Mouse (Mus musculus) kidney, adult 11 months (tissue): ENCODE results near the gene Krr1.

ENCODE experiments used
- DNase-seq: peaks from one replicate; pipeline ENCODE4 v3.0.0; 2022

Krr1 gene

GRCm38 (mm10) chr10:111972542-111973361, at the start of gene Krr1:
Gene Krr1 (plus strand): TSS chr10:111972664.
- DNase-seq: peak; percentile 90

DNA sequence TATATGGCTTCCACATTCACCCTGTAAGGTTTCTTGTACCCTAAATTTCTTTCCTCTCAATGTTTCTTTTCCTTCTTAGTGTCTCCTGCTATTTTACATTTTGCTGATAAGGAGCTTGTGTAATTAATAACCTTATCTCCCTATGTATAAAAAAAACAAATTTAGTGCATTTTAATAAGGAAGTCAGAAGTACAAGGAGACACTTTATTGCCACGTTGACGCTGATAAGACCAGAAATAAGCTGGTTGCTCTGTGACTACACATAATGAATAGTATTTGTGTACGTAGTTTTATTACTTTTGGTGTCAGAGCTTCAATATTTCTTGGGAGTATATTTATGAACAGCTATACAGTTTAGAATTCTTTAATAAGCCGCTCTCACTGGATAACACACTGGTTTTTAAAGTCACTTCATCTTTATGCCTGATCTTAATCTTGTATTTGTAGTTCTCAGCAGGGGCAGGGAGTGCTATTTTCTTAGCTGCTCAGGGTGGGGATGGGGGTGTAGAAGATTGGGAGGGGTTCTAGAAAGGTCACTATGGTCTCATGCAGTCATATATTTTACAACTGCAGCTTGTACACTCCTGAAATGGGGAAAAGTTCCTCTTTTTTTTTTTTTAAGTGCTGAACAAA, 48.8 kb upstream of the Krr1 start:
- DNase-seq: no peak

GRCm38 (mm10) chr10:111924141-111924540, 48.3 kb upstream of the Krr1 start:
- no peak for DNase-seq

DNA sequence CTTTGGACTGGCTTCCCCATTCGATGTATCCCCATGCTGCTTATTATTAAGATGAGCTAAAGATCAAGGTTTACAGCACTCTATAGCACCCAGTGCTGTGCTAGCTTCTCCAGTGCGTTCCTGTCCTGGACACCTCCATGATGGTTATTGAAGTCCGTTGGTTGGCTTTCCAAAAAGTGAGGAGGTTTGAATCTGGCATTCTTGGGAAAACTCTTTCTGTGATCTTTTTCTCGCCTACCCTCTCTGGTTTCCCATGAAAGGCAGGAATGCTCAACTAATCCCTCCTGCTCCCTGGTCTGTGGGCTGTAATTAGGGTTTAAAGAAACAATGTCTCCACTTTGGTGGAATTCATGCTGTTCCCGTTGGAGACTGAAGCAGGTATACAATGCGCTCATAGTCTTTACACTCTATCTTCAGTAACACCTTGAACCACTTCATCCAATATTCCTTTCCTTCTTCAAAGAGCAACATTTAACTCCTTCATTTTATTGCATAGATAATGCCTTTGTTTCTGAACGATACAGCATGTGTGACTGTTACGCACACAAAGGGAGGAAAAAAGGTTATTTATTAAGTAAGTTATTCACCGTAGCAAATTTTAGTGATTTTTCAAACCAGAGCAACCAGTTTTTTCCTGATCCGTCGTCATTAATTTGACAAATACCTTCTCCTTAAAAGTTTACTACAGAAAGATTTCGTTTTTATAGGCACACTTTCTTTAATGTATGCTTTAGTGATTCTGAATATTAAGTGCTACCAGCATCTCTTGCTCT, 47.6 kb upstream of the Krr1 start:
- DNase-seq: no peak

DNA sequence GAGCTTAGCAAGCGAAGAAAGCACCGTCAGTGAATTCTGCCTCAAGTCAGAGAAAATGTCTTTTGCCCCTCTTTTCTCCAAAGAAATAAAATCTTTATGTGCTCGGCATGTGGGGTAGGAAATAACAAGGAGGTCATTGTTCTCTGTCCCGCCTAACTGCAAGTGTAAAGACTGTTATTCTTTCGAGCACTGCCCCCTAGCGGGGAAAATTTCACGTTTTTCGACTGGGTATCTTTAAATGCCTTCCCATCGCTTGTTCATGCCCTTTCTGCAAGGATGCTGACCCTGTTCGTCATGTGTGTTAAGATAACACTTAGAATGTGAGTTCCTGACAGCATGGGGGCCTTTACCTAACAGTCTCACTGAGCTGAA, 47.0 kb upstream of the Krr1 start:
- DNase-seq: peak; percentile 65

DNA sequence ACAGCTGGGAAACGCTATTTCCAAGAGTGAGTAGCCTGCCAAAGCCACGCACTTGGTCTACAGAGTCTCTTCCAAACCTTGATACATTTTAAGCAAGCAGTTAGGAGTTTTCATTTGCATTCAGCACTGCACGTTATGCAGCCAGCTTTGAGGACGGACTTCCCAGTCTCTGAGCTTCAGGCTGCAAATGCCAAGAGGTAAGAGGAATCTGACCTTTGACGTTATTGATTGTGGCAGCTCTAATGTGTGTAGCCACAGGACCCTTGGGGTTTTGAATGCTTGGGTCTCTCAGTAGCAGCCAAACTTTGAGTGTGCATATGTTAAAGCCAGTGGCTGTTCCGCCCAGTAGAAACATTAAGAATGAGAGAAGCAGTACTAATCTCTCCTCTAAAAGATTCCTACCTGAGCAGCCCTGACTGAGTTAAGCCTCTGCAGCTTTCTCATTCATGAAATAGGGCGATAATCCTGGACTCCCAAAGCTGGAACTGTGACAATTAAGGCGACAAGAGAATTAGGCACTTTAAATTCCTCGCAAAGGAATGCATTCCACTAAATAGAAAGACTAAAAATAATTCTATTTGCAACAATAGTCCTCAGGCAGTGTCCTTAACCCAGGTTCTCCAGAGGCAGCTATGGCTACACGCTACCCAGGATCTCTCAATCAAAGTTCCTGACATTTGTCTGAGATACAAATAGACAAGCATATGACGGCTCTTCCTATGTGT, 39.7 kb upstream of the Krr1 start:
- DNase-seq: no peak

GRCm38 (mm10) chr10:111935207-111935606, 37.3 kb upstream of the Krr1 start:
- DNase-seq: peak; percentile 21

DNA sequence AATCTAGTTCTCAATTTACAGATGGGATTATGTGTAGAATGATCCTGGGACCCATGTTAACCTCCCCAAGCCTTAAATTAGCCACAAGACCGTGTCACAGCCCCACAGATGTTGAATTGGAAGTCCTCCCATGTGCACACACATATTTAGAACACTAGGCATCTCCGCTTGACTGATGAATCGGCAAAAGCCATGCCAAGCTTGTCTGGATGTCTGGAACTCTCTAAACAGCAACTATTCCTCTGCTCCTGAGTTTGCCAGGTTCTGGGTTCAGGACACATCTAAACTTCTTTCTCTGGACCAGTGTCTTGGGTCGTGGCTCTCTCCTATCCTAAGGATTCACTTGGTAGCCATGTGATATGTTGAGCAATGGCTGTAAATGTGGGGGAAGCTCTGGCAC, 36.4 kb upstream of the Krr1 start:
- no peak for DNase-seq

GRCm38 (mm10) chr10:111936491-111937145, 35.8 kb upstream of the Krr1 start:
- DNase-seq: peak; percentile 34

GRCm38 (mm10) chr10:111937146-111937534, 35.3 kb upstream of the Krr1 start:
- DNase-seq: no peak

DNA sequence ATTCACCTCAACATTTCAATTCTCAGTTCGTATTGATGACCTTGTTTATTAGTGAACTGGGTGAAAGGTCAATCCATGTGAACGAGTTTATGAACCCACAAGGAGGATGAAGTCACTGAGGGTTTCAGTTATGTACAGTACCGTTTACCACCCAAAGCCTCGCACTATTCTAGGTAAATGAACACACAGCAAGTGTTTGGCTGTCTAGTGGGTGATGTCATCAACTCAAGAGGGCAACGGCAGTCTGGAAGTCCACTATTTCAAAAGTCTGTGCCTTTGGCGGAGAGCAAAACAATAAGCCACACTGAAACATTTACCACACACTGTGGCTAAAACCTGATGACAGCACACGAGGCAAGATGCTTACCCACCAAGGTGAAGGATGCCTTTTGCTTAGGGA, 29.4 kb upstream of the Krr1 start:
- no peak for DNase-seq

GRCm38 (mm10) chr10:111945563-111945962, 26.9 kb upstream of the Krr1 start:
- DNase-seq: no peak

- DNase-seq: no peak
Observed at GRCm38 (mm10) chr10:111948041-111948440, 24.4 kb upstream of the Krr1 start.

DNA sequence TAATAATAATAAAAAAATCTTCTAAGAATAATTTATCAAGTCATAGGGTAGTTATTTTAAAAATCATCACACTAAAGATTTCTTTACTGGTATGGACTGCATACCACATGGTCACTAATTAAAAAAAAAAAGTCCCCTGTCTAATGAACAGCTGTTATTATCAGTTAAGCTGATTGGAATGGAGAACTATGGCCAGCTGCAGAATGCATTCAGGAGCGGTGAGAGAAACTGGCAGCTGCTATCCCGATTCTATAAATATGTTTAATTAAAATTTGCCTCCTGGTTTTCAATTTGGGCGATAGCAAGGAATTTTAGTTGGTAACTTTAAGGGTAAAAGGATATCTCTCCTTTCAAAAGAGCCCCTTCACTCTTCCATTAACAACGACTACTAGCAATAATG, 23.5 kb upstream of the Krr1 start:
- no peak for DNase-seq

DNA sequence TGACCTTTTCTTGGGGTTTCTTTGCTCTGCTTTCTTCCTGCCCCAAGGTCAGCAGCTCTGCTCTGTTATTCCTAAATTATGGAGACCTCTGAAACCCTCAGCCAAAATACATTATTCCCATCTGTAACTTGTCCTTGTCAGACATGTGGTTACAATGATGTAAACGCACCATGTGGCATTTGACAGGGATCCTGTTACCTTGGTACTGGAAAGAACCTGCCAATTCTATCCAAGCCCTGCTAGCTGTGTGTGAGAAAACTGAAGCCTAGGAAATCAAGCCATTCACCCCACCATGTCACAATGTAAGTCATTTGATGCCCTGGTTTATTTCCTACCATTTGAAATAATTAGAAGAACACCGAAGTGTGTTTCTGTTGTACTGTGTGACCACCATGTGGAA, 16.6 kb upstream of the Krr1 start:
- DNase-seq: no peak

GRCm38 (mm10) chr10:111957271-111958045, 15.0 kb upstream of the Krr1 start:
- peak; percentile 40 for DNase-seq

DNA sequence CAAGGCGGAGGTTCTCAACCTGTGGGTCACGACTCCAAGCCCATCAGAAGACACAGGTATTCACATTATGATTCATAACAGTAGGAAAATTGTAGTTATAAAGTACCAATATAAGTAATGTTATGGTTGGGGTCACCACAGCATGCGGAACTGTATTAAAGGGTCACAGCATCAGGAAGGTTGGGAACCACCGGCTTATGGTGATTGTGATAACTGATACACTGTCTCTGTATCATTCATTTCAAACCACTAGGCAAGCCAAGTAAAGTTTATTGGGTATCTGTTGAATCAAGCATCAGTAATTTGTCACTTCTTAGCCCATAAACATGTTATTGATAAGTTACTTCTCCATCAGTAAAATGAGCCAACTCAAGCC, 14.4 kb upstream of the Krr1 start:
- DNase-seq: no peak

DNA sequence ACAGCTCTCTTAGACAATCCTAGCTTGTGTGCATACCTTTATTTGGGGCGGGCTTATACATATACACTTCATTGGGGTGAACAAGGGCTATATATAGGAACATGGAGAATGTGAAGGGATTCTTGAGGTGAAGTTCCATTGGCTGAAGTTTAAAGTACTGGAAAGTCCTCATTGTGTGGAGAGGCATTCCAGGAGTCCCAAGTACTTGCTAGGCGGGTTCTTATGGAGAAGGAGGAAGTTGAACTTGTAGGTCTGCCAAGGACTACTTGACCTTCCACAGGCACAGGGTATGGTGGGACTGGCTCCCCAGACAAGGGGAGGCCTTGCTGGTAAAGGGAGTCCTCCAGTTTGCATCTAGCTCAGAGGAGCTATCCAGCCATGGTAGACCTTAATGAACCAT, 13.1 kb upstream of the Krr1 start:
- DNase-seq: no peak

GRCm38 (mm10) chr10:111960459-111960858, 12.0 kb upstream of the Krr1 start:
- DNase-seq: no peak

DNA sequence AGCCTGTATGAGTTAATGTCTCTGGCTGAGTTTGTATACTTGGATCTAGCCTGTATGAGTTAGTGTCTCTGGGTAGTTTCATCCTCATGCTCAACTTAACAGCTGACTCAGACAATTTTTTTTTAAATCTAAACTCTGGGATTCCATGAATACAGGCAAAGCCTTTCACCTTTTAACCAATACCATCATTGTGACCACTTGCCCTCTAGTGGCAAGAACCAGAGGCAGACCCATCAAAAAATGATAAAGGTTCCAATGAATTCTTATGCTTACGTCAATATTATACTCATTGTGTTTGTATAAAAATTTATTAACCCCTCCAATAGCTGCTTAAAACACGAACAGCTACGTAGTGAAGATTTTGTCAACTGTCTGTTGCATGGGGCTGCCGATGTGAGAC, 6.1 kb upstream of the Krr1 start:
- no peak for DNase-seq

GRCm38 (mm10) chr10:111971929-111972328, 535 bp upstream of the Krr1 start:
- no peak for DNase-seq

DNA sequence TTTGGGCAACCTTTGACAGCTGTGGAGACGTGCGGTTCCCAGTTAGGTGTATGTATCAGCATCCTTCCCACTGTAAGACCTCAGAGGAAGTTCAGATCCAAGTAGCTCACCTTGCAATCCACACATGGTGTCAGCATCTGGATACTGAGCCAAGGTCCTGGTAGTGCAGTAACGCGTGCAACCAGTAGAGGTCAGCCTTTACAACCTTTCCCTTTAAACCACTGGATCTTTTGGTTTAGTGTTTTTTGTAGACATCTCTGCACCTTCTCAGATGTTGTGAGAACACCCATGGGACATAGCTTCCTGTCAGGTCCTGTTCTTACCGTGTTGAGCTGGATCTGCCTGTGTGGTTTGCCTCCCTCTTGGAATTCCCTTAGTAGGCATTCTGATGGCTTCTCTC, 5.1 kb downstream of the Krr1 start:
- peak; percentile 46 for DNase-seq
